Mouse (Mus musculus) liver, embryonic 12.5 days (tissue): ENCODE results near the gene Tmem216. TPM values are rescaled to one million over a fixed set of nuclear protein-coding genes. Genes with fewer than 3 reads are reported as not detected.

Experiments
- ATAC-seq: fragments of 200-750 bp; cut with Nextera tagmentation; 2 replicates; pipeline ENCODE4 v1.8.0; 2017; ENCODE audit warnings: moderate number of reproducible peaks, mild to moderate bottlenecking, moderate library complexity
- H3K27ac ChIP-seq: fragments of 300-500 bp; sonication (generic); 2 replicates; pipeline ENCODE4 v1.5.1; 2016; ENCODE audit warnings: mild to moderate bottlenecking
- H3K27me3 ChIP-seq: fragments of 300-500 bp; sonication (generic); replicated peaks from 2 replicates; pipeline ENCODE4 v1.6.1; 2016; ENCODE audit warnings: mild to moderate bottlenecking, moderate library complexity
- H3K36me3 ChIP-seq: fragments of 300-500 bp; sonication (generic); 2 replicates; pipeline ENCODE4 v1.6.1; 2016; ENCODE audit warnings: mild to moderate bottlenecking, moderate library complexity
- H3K4me1 ChIP-seq: fragments of 300-500 bp; sonication (generic); 2 replicates; pipeline ENCODE4 v1.6.1; 2016
- H3K4me2 ChIP-seq: fragments of 300-500 bp; sonication (generic); 2 replicates; pipeline ENCODE4 v1.6.1; 2016; ENCODE audit warnings: mild to moderate bottlenecking, moderate library complexity
- H3K4me3 ChIP-seq: fragments of 300-500 bp; sonication (generic); 2 replicates; pipeline ENCODE4 v1.5.1; 2016; ENCODE audit warnings: mild to moderate bottlenecking, moderate library complexity
- H3K9ac ChIP-seq: fragments of 300-500 bp; sonication (generic); 2 replicates; pipeline ENCODE4 v1.6.1; 2016; ENCODE audit warnings: mild to moderate bottlenecking, moderate library complexity
- H3K9me3 ChIP-seq: fragments of 300-500 bp; sonication (generic); replicated peaks from 2 replicates; pipeline ENCODE4 v1.6.1; 2016; ENCODE audit warnings: mild to moderate bottlenecking, moderate library complexity
- WGBS: fragments of 180-500 bp; shearing (Covaris S2); methylation state at CpG from one replicate; pipeline ENCODE4 v1.1.7; 2016; ENCODE audit not compliant: insufficient replicate concordance; 5-methylcytosine and 5-hydroxymethylcytosine counted together
- polyA plus RNA-seq: library from polyadenylated mRNA; unstranded; fragments of >200 nt; fragmentation: Nextera tagmentation; extraction: Ambion mirVana; gene quantifications from 2 replicates; pipeline ENCODE4 v1.2.1, GENCODE M21; 2016

The Tmem216 gene
- polyA plus RNA-seq, 1 experiment from 2014 or later = 18.2 TPM

GRCm38 (mm10) chr19:10589127-10589857 is 33.3 kb upstream of the Tmem216 start:
- Histone ChIP-seq H3K4me3 (no peak overlapping the region), H3K4me2 (no peak overlapping the region), H3K27ac (peak overlapping the region; percentile 20; the same call in 1 of the 2 replicates), H3K27me3 (no peaks in the 10 kb centered on the region), H3K36me3 (peaks cover 48% of the 10 kb centered on the region), H3K4me1 (peaks cover 18% of the 10 kb centered on the region; the same call in 1 of the 2 replicates), H3K9me3 (no peaks in the 10 kb centered on the region), H3K9ac (no peak overlapping the region)
- WGBS = 50% methylated on average over 5 of the region's 5 CpGs
- ATAC-seq = no peak

DNA sequence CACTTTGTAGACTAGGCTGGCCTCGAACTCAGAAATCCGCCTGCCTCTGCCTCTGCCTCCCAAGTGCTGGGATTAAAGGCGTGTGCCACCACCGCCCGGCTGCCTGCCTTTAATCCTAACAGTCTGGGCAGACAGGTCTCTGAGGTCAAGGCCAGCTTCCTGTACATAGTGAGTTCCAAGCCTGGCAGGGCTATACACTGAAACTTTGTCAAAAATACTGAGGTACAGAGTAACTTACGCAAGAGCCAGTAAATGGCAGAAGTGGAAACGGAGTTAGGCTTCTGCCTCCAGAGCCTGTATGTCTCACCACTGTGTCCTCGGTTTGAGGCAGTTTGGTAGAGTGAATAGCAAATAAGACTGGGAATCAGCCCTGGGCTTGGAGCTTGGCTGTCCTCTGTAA is 31.2 kb upstream of the Tmem216 start:
- Histone ChIP-seq H3K4me3 (no peak overlapping the region), H3K9ac (no peak overlapping the region), H3K36me3 (peaks cover 37% of the 10 kb centered on the region), H3K27ac (no peak overlapping the region), H3K9me3 (no peaks in the 10 kb centered on the region), H3K4me1 (peaks cover 21% of the 10 kb centered on the region), H3K27me3 (no peaks in the 10 kb centered on the region), H3K4me2 (no peak overlapping the region)
- WGBS = 83% methylated on average over 8 of the region's 8 CpGs
- no peak for ATAC-seq

DNA sequence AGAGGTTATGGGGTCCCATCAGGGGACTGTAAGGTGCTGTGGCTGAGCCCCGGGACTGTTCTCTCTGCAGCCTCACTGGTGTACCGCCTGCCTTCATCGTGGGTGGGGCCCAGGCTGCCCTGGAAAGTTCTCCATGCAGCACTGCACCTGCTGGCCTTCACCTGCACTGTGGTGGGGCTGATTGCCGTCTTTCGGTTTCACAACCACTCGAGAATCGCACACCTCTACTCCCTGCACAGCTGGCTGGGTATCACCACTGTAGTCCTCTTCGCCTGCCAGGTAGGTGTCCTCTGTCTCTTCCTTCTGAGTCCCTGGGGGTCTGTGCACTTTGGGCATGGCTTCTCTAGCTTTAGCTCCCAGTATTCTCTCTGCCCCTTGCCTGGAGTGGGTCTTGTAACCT is 29.1 kb upstream of the Tmem216 start:
- Histone ChIP-seq H3K36me3 (peaks cover 34% of the 10 kb centered on the region), H3K4me2 (no peak overlapping the region)
- whole genome bisulfite sequencing = 74% methylated on average over 8 of the region's 8 CpGs

GRCm38 (mm10) chr19:10583550-10584146 is 27.6 kb upstream of the Tmem216 start:
- WGBS = 63% methylated on average over 7 of the region's 7 CpGs
- H3K4me3 ChIP-seq = no peak overlapping the region
- peaks cover 22% of the 10 kb centered on the region for H3K4me1 ChIP-seq
- no peak overlapping the region for H3K9ac ChIP-seq
- no peaks in the 10 kb centered on the region for H3K27me3 ChIP-seq
- H3K36me3 ChIP-seq = peaks cover 30% of the 10 kb centered on the region
- no peak overlapping the region for H3K27ac ChIP-seq
- no peak for ATAC-seq
- H3K9me3 ChIP-seq = no peaks in the 10 kb centered on the region
- H3K4me2 ChIP-seq = no peak overlapping the region

More for the DNA sequence above, 29.1 kb upstream of the Tmem216 start:
- Histone ChIP-seq H3K4me3 (no peak overlapping the region), H3K27me3 (no peaks in the 10 kb centered on the region), H3K9me3 (no peaks in the 10 kb centered on the region), H3K27ac (no peak overlapping the region), H3K4me1 (peaks cover 21% of the 10 kb centered on the region), H3K9ac (no peak overlapping the region)
- ATAC-seq = 0 out of 2 replicates have a peak, but pooled peaks have one; percentile 10

DNA sequence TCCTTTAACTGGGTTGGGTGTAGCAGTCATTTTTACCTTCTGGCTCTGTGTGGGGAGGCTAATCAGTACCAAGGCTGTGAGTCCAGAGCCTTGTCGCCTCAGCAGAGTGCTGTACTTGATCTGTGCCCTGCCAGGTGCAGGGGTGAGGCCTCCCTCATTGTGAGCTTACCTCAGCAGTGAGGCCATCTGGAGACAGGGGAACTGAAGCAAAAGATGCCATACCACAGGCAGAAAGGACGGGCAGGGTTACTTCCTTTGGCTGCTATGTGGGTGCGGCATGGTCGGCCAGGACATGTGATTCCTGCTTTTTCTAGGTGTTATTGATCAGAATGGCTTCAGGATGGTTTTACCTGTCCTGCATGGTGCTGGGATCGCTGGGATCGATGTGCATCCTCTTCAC is 25.9 kb upstream of the Tmem216 start:
- Histone ChIP-seq H3K27ac (no peak overlapping the region), H3K4me3 (no peak overlapping the region), H3K9me3 (no peaks in the 10 kb centered on the region)

DNA sequence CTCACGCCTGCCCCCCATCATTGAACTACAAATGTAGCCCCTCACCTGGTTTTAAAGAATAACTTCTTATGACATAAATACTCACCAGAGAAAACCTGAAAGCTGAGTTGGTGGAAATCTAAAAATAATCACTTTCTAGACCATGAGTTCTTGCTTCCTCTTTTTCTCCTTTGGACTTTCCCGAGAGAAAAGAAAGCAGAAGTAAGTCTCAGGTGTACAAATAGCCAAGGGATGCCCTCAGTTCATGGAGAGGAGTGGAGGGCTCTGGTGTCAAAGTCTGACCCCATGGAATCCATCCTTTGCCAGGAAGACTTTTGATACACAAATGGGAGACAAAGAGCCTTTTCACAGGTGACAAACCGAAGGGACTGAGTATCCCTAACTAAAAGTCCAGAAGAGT is 24.7 kb upstream of the Tmem216 start:
- Histone ChIP-seq H3K9me3 (no peaks in the 10 kb centered on the region), H3K27ac (no peak overlapping the region), H3K27me3 (no peaks in the 10 kb centered on the region), H3K4me1 (peaks cover 33% of the 10 kb centered on the region), H3K4me2 (no peak overlapping the region), H3K36me3 (peaks cover 20% of the 10 kb centered on the region), H3K9ac (no peak overlapping the region), H3K4me3 (no peak overlapping the region)
- ATAC-seq = no peak
- WGBS = 37% methylated on average over 3 of the region's 3 CpGs

More for the DNA sequence above, 25.9 kb upstream of the Tmem216 start:
- WGBS = 79% methylated on average over 6 of the region's 6 CpGs
- no peak for ATAC-seq
- no peaks in the 10 kb centered on the region for H3K27me3 ChIP-seq
- H3K4me1 ChIP-seq = peaks cover 26% of the 10 kb centered on the region
- H3K4me2 ChIP-seq = no peak overlapping the region
- peaks cover 20% of the 10 kb centered on the region for H3K36me3 ChIP-seq
- no peak overlapping the region for H3K9ac ChIP-seq

GRCm38 (mm10) chr19:10580102-10580501 is 24.1 kb upstream of the Tmem216 start:
- Histone ChIP-seq H3K9ac (no peak overlapping the region), H3K4me3 (no peak overlapping the region), H3K27ac (no peak overlapping the region), H3K4me2 (no peak overlapping the region), H3K27me3 (no peaks in the 10 kb centered on the region), H3K36me3 (peaks cover 20% of the 10 kb centered on the region), H3K9me3 (no peaks in the 10 kb centered on the region), H3K4me1 (peaks cover 34% of the 10 kb centered on the region)
- WGBS = 69% methylated on average over 3 of the region's 3 CpGs
- ATAC-seq = no peak

DNA sequence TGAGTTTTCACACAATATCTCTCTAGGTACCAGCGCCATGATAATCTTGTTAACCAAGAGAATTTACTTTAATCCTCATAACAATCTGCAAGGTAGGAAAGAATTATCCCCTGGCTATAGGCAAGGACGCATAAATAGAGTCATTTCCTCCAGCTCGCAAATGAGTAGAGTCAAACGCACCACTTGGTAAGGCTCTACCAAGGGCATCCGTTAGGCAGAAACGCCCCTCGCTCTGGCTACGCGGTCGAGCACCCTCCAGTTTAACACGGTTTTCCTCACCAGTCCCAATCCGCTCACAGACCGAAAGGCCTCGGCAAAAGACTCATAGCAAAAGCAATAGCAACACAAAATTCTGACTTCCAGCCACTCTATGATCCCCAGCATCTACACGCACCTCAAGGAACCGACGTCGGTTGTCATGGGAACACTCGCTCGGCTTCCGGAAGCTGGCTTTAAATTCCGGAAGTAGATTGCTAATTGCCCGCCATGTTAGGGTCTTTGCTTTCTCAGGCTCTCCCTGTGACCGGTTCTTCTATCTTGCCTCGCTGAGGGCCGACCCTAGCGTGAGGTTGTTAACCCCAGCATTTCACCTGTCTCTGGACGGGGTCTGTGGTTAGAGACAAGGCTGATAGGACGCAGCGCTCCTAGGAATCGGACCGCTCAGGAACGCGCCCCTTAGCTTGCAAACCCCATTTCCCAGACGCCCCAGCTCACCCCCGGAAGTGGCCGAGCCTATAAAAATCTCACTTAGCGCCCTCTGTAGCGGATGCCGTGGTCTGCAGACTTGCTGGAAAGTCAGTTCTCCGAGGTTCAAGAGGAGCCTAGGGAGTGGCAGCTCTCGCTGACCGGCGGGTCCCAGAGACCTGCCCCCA is 20.9 kb upstream of the Tmem216 start, which contains the start of the genes Cyb561a3 and Tmem138:
Cyb561a3 (plus strand) TSS at position 483 of the 872 bp plus-strand sequence.
Tmem138 (minus strand) TSS at position 673 of the 872 bp plus-strand sequence.
- Histone ChIP-seq H3K4me3 (peak within 1 kb of the TSS; percentile 69), H3K36me3 (peaks cover 39% of the 10 kb centered on the region), H3K9me3 (no peaks in the 10 kb centered on the region), H3K27ac (peak within 1 kb of the TSS; percentile 85), H3K4me2 (peak within 1 kb of the TSS; percentile 78), H3K27me3 (no peaks in the 10 kb centered on the region), H3K4me1 (peaks cover 31% of the 10 kb centered on the region), H3K9ac (peak within 1 kb of the TSS; percentile 76)
- ATAC-seq = peak; percentile 94
- WGBS = 1% methylated on average over 44 of the region's 44 CpGs

GRCm38 (mm10) chr19:10569627-10570026 is 13.6 kb upstream of the Tmem216 start:
- H3K4me2 ChIP-seq = no peak overlapping the region
- H3K36me3 ChIP-seq = peaks cover 54% of the 10 kb centered on the region
- H3K9ac ChIP-seq = no peak overlapping the region
- no peak overlapping the region for H3K27ac ChIP-seq
- no peak overlapping the region for H3K4me3 ChIP-seq
- no peaks in the 10 kb centered on the region for H3K9me3 ChIP-seq
- H3K27me3 ChIP-seq = no peaks in the 10 kb centered on the region
- WGBS = 77% methylated on average over 6 of the region's 6 CpGs
- peaks cover 4% of the 10 kb centered on the region; the same call in 1 of the 2 replicates for H3K4me1 ChIP-seq
- ATAC-seq = no peak

GRCm38 (mm10) chr19:10565217-10565616 is 9.2 kb upstream of the Tmem216 start:
- Histone ChIP-seq H3K4me1 (peaks cover 15% of the 10 kb centered on the region), H3K9me3 (no peaks in the 10 kb centered on the region), H3K4me3 (no peak overlapping the region), H3K27me3 (no peaks in the 10 kb centered on the region), H3K27ac (no peak overlapping the region), H3K9ac (no peak overlapping the region), H3K36me3 (peaks cover 11% of the 10 kb centered on the region; the same call in 1 of the 2 replicates), H3K4me2 (no peak overlapping the region)
- ATAC-seq = no peak
- 63% methylated on average over 4 of the region's 4 CpGs for WGBS

GRCm38 (mm10) chr19:10564278-10564677 is 8.2 kb upstream of the Tmem216 start:
- Histone ChIP-seq H3K36me3 (peaks cover 1% of the 10 kb centered on the region; the same call in 1 of the 2 replicates), H3K27me3 (no peaks in the 10 kb centered on the region), H3K9ac (no peak overlapping the region), H3K4me3 (no peak overlapping the region), H3K9me3 (no peaks in the 10 kb centered on the region), H3K27ac (no peak overlapping the region), H3K4me1 (peaks cover 15% of the 10 kb centered on the region), H3K4me2 (no peak overlapping the region)
- 63% methylated on average over 6 of the region's 6 CpGs for WGBS
- ATAC-seq = no peak
